Mouse (Mus musculus): Measurements from ENCODE around the gene Rnd1.

Gene Rnd1

DNA sequence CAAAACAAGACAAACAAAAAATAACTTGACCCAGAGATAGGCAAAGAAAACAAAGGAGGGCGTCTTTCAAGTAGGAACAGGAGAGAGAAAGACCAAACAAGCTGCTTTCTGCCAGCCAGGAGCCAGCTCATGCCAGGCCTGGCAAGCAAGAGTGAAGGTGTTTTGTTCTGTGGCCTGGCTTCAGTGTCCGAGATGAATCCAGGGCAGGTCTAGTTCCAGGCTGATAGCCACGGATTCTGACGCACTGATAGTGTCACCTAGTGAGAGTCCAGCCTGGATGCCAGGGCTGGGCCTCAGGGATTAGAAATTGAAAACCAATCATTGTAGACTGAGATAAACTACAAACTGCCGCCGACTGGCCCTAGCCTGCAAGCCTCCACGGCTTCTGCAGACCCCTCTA is 716 bp upstream of the Rnd1 start:
- no peak for DNase-seq (ENCODE audit: low spot score)

DNA sequence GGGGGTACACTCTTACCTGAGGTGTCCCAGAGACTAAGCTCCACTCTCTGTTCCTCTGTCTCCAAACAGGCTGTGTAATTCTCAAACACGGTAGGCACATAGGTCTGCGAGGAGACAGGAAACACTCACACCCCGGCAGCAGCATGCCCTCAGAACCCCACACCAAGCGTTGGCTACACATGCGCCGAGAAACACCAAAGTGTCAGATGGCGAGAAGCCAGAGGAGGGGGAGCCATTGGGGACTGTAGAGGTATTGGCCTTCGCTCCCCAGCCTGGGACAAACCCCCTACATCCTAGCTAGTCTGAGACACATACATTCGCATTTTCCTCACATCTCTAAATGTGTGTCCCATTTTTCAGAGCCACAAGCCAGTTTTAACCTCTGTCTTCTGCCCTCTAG is 790 bp downstream of the Rnd1 start:
- no peak for DNase-seq (ENCODE audit: low spot score)

DNA sequence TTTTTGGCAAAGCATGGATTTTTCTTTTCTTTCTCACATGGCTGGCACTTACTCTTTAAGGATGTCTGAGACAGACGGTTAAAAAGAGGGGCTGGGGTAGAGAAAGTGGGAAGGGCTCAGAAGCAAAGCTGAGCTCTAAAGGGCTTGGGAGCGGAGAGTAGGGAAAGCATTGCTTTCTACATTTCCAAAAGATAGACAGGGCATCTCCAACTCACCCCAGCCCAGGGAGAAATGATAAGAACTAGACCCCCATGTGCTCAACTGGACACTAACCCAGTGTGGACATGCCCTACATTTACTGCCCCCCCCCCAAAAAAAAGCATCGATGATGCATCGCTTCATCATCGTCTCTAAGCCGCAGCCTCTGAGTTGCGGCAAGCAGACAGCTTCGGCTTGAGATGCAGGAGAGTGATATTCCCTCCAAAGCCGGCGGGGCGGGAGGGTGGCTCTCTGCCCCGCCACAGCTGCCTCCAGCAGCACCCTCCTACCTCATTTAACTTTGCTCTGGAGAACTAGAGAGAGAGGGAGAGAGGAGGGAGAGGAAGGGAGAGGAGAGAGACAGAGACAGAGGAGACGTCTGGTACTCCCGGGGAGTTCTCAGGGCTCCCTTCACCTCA is 1.5 kb downstream of the Rnd1 start:
- DNase-seq (ENCODE audit: low spot score), result no peak

DNA sequence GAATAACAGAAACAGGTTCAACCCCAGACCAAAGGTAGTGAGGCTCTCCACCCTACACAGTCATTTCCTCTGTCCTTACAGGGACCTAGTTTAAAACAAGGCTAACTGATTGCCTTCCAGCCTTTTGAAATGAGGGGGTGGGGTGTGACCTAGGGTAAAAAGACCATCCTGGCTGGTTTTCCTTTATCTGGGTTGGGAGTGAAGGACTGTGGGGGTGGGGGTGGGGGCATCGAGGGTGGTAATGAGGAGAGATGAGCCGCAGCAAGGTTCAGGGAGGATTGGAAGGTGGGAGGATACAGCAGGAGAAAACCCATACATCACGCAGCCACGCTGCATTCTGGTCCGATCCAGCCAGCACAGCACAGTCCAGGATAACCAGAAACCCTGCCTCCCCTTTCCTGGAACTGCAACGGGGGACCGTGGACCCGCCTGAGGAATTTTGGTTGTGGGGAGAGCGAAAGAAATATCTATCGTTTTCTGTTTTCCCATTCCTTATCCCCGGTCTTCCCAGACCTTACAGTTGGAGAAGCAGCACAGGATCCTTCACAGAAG is 2.2 kb downstream of the Rnd1 start:
- no peak for DNase-seq (ENCODE audit: low spot score)

DNA sequence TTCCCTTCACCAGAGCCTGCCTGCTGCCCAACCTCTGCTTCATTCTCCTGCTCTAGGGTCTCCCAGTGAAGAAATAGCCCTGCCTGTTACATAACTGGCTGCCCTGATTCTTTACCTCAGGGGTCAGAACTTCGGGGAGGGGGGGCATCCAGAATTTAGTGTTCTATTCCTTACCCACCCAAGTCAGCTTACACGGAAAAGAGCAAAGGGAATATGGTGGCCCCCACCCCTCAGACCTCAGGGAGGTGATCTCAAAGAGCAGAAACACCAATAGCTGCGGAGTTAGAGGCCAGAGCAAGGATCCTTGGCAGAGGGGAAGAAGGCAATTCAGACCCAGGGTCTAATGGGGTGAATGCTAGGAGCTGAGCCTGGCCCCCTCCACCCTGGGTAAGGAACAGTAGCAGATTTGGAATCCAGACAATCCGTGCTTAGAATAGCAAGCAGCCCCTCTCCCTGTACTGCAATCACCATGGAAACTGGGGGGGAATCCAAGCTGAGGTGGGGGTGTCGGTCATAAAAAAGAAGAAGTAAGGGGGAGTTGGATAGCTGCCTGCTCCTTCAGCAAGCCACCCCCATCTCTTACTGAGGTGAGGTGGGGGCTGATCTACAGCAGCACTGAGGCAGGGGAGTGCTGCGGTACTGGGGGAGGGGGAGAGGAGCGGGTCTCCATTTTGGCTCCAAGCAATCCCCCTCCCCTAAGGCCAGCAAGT is 2.8 kb downstream of the Rnd1 start:
- no peak for DNase-seq (ENCODE audit: low spot score)

DNA sequence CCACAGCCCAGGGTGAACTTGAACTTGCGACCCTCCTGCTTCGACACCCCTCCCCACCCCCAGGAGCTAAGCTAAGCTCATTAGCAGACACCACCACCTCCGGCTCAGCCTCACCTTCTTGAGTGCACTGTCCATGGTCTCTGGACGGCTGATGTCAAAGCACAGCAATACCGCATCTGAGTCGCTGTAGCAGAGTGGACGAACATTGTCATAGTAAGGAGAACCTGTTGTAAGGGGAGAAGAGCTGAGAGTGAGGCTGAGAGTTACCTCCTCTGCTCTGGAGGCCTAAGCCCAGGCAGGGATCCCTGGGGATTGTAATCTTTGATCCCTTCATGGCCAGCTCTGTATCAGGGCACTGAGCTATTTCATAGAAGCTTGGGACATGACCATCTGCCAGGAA is 3.5 kb downstream of the Rnd1 start:
- DNase-seq (ENCODE audit: low spot score), result no peak

DNA sequence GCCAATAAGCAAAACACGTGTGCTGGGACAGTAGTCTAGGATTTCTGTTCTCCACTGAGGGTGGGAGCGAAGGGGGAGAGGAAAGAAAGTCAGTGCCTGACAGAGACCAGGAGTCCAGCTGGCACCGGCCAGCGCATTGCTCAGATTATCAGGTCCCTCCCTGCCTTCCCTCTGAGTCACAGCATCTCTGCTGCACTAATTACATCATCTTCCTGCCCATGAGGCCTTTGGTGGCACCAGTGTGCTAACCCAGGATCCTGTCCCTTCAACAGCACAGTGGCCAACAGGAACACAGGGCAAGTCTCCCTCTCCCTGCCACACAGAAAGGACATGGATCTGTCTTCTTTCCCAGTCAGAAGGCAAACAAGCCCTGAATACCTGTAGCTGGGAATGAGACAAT is 4.7 kb downstream of the Rnd1 start:
- DNase-seq (ENCODE audit: low spot score), result no peak

DNA sequence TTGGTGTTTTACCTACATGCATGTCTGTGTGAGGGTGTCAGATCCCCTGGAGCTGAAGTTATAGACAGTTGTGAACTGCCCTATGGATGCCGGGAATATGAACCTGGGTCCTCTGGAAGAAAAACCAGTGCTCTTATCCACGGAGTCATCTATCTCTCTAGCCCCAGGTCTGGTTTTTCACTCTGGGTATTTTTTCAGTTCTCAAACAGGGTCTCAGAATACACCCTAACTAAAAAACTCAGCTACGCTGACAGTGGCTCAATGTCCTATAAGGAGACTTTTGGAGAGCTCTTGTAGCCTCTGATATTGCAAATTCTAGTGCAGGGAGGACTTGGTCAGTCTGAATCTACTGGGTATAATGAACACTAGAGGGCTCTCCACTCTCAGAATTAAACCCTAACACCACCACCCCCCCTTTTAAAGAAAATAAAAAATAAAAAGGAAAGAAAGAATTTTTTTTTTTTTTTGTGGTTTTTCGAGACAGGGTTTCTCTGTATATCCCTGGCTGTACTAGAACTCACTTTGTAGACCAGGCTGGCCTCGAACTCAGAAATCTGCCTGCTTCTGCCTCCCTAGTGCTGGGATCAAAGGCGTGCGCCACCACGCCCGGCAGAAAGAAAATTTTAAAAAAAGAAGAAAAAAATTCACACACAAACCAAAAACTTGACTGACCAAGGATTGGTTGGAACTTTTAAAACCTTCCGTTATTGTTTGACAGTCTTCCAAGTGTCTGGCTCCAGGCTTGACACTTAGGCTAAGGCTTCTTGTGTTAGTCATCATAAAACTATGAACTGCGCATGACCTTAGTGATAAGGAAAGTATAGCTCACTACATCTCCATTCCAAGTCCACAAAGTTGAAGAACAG is 13.0 kb downstream of the Rnd1 start:
- DNase-seq (ENCODE audit: low spot score), result no peak

DNA sequence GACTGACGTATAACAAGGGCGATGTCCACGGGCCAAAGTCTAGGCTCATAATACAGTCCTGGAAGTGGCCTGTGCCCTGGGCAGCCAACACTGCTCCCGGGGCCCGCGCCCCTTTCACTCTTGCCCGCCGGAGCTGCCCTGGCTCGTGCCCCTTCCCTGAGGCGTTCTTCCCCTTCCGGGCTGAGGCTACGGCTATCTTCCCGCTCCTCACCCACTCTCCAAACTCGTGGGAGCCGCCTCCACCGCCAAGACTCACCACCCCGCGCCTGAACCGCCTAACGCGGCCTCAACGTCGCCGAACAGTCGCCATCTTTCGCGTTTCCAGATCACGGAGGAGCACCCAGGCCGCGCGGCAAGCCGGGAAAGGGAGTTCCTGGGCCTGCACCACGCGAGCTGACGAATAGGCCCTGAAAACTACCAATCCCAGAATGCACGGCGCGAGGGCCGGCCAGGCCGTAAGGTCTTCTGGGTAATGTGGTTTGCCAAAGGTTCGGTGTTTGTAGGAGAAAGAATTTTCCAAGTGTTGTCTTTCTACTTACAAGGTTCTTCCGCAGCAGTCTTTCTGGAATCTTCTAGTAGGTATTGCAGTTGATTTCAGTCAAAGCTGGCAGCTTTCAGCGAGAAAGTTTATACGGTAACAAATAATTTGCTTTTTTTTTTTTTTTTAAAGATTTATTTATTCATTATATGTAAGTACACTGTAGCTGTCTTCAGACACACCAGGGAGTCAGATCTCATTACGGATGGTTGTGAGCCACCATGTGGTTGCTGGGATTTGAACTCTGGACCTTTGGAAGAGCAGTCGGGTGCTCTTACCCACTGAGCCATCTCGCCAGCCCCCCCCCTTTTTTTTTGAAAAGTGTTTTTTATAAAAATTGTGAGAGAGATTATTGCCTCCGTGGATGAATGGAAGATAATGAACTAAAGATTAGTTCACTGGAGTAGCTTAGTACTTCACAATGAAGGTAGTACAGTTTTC is 14.4 kb downstream of the Rnd1 start, which contains the start of gene Ddx23:
Gene Ddx23 (minus strand): TSS at position 328 of the 979 bp plus-strand sequence.
- peak; percentile 84 for DNase-seq (ENCODE audit: low spot score)

DNA sequence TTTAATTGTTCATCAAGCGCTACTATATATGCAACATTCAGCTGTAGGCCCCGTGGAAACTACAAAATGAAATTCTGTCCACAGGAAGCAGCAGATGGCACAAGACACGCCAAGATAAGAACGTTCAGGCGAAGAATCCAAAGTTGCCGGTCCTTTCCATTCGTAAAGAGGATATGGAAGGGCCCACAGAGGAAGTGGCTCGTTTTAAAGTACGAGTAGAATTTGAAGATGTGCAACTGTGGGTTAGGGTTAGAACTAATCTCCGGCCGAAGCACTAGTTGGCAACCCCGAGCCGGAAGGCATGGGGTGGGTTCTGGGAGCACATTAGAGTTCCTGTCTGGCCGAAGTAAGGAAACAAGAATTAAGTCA is 15.1 kb downstream of the Rnd1 start:
- no peak for DNase-seq (ENCODE audit: low spot score)

DNA sequence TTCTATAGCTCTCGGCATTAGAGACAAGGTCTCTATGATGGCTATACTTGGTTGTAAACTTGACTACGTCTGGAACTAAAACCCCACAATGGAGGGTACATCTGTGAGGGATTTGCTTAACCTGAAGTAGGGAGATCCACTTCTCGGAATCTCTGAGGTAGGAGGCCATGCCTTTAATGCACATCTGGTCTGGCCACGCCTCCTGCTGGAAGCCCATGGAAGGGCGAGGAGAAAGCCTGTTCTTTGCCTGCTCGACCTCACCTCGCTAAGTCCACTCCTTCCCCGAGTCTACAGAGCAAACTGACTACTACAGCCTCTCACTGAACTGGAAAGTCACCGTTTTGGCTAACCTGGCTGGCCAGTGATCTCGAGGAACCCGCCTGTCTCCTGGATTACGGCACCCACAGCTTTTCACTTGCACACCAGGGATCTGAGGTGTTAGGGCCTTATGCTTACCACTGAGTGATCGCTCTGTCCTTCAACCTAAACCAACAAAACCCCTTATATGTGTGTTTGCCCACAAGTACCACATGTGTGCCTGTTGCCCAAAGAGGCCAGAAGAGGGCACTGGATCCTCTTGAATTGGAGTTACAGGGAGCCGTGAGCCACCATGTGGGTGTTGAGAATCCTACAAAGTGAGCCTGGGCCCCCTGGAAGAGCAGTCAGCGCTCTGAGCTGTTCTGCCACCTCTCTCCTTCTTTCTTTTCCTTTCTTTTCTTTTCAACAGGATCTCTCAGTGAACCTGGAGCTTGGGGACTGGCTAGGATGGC is 20.1 kb downstream of the Rnd1 start:
- DNase-seq (ENCODE audit: low spot score), result no peak

DNA sequence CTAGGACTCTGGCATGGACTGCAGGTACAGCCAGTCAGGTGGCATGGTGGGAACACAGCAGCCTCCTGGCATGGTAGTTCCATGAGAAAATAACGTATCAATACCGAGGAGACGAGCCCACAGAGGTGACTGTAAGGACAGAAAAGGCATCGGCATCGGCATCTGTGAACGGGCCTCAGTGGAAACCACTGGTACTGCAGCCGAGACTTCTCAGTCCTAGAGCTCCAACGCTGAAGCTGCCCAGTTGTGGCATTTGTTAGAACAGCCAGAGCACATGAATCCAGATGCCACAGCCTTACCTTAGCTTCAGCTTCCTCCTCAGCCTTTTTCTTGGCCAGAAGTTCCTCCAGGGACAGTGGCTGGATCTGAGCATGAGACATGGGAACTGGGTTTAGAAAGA is 25.1 kb downstream of the Rnd1 start:
- DNase-seq (ENCODE audit: low spot score), result no peak

DNA sequence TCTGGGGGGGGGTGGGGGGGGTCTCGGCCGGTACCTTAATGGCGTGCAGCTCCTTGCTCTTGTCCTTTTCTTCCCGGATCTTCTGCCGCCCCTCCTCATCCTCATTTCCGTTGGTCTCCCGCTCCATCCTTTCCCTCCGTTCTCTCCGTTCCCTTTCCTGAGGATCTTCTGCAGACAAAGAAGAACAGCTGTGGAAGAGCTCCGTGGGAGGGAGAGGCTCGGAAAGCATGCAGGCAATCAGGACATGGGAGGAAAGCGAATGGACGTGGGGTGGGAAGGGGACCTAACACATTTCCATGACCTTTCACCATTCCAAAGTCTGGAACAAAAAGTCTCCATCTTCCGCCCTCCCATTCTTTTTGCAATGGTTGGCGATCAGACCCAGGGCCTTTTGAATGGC is 25.8 kb downstream of the Rnd1 start:
- DNase-seq (ENCODE audit: low spot score), result no peak

DNA sequence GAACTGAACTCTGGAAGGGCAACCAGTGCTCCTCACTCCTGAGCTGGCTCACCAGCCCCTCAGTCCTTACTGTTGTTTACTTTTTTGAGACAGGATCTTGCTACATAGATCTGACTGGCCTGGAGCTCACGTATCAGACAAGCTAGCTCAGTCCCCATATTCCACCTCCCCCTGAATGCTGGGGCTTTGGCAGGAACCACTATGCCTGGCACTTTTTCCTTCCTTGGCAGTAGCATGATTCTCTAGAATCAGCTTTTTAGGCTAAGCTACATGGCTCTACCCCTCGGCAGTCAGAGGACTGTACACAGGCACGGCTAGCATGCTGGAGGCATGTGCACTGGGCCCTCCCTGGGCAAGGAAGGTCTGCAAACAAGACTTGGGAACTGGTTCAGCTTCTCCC is 29.2 kb downstream of the Rnd1 start:
- no peak for DNase-seq (ENCODE audit: low spot score)

DNA sequence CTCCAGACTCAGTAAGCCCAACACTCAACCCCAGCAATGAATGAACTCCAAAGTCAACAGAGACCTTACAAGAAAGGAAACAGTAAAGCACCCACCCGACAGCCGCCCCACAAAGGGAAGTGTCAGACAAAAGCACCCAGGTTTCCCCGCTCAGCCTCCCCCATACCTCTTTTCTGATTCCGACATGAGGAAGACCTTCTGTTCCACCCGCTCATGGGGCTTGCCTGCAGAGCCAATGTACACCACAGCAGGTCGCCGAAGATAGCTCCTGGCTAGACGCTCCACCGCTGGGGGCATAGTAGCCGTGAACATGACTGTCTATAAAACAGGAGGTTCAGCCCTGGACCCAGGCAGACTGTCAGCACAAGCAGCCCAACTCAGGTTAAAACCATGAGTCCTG is 30.0 kb downstream of the Rnd1 start:
- no peak for DNase-seq (ENCODE audit: low spot score)

DNA sequence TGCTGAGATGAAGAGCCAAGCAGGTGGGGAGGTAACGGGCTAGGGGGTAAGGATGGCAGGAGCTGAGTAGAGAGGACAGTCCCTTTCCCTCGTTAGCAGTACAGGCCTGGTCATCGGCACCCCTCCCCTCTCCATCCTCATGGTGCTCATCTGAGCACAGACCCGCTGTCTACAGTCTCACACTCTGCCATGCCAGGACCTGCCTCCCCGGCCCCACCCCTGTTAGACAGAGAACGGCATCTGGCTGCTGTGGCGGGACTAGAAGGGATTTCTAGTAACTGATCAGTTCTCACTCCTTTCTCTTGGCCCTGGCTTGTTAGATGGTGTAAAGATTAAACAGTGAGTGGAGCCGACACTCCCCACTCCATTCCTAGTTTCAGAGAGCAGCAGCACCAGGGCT is 30.5 kb downstream of the Rnd1 start:
- no peak for DNase-seq (ENCODE audit: low spot score)

DNA sequence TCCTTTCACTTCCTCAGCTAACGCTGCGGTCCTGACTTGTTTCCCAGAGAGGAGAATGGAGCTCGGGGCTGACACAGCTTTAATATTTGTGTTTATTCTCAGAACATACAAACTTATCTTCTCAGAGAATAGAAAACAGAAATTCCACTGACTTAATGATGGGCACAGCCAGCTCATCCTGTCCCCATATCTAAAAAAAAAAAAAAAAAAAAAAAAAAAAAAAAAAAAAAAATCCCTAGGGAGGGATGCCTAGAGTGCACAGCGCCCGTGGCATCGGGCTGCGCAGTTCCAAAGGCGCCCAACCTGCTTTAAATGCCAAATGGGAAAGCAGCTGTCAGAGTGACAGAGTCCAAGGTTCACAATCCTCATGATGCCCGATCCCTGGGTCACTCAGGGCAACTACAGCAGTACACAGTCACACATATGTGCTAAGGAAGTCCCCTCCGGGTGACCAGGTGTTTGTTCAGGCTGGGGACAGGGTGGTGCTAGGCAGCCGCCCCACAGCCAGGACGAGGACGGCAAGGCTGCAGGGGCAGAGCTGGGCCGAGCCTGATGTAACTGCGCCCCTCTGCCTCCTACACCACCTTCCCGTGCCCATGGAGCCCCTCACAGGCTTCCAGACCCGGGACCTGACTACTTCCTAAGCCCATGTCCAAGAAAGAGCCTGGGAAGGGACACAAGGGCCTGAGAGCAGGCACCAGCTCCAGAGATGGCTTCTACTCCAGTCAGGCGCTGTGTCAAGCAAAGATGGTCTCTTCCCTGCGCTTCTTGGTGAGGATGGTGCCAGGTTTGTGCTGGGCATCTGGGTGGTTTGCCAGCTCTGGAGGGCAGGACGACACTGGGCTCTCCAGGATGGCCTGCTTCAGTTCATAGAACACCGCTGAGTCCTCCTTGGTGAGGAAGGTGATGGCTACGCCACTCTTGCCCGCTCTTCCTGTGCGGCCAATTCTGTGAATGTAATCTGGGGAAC is 31.9 kb downstream of the Rnd1 start:
- no peak for DNase-seq (ENCODE audit: low spot score)

DNA sequence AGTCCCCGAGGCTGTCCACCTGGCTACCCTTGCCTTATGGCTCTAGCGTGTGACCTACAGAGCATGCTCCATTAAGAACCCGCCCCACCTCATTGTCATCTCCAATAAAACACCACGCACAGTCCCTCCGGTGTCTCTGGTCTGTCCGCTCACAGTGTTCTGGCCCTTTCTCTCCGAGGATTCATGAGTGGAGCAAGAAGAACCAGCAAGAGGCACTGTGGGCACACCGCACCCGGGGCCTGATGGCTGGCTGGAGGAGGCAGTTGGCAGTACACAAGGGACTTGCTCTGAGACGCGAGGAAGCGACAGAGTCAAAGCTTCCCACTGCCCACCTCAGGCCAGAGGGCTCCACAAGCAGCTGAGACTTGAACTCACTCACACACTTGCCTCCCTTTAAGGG is 32.9 kb downstream of the Rnd1 start:
- DNase-seq (ENCODE audit: low spot score), result no peak

DNA sequence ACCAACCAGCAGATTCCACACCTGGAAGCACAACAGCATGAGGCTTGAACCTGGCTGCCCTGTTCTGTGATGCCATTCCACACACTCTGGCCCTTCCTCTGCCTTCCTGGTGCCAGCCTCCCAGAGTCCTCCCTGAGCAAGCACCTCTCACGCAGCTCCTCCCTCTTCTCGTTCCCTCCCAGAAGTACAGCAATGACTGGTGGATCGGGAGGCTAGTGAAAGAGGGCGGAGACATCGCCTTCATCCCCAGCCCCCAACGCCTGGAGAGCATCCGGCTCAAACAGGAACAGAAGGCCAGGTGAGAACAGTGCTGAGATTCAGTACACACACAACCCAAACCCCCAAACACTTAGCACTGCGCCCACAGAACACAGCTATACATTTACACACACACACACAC is 37.1 kb downstream of the Rnd1 start:
- DNase-seq (ENCODE audit: low spot score), result no peak

DNA sequence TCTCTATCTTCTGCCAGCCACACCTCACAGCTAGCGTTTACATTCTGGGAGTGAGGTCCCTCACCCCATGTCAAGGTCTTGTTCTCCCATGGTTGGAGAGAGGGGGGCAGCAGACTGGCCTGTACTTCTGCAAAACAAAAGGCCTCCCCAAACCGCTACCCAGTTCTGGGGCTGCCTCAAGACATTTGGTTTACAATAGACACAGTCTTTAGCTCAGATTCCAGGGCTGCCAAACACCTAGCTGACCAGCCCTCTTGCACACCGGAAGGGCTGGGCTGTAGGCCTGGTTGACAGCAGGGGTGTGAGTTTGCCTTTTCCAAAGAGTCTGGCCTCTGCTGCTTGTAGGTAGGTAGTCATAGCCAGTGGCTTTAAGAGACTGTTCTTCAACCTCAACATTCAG is 40.1 kb downstream of the Rnd1 start:
- DNase-seq (ENCODE audit: low spot score), result no peak
